Mouse (Mus musculus): ENCODE measurements around the gene Gramd4. TPM values are rescaled to one million over a fixed set of nuclear protein-coding genes. Genes with fewer than 3 reads are reported as not detected.

Gene Gramd4
- polyA plus RNA-seq (2015; fragmentation: Illumina TruSeq; extraction: RNeasy Lipid Tissue Mini Kit (QIAGEN cat#74804); ENCODE audit: low read depth, low replicate concordance), result 26.9 TPM

GRCm38 (mm10) chr15:86057413-86057812, at the start of gene Gramd4:
Gramd4 (plus strand) TSS chr15:86057695.

GRCm38 (mm10) chr15:86033191-86033841, 24.2 kb upstream of the Gramd4 start, which contains the start of gene Celsr1:
Celsr1 (minus strand) TSS chr15:86033777.

GRCm38 (mm10) chr15:86185689-86186569, 128.4 kb downstream of the Gramd4 start, which contains the start of gene Cerk:
Cerk (minus strand) TSS chr15:86186141.

Other genes with a start within 250 kb of the Gramd4 start
- gene Cdpf1, start 246.0 kb upstream of the Gramd4 start, polyA plus RNA-seq (2015; fragmentation: Illumina TruSeq; extraction: RNeasy Lipid Tissue Mini Kit (QIAGEN cat#74804); ENCODE audit: low read depth, low replicate concordance), result 28.3 TPM
- 0.49 TPM for gene Pkdrej, start 236.0 kb upstream of the Gramd4 start, polyA plus RNA-seq (2015; fragmentation: Illumina TruSeq; extraction: RNeasy Lipid Tissue Mini Kit (QIAGEN cat#74804); ENCODE audit: low read depth, low replicate concordance)
- 4.5 TPM for gene Ttc38, start 225.4 kb upstream of the Gramd4 start, polyA plus RNA-seq (2015; fragmentation: Illumina TruSeq; extraction: RNeasy Lipid Tissue Mini Kit (QIAGEN cat#74804); ENCODE audit: low read depth, low replicate concordance)
- gene Gtse1, start 197.9 kb upstream of the Gramd4 start, polyA plus RNA-seq (2015; fragmentation: Illumina TruSeq; extraction: RNeasy Lipid Tissue Mini Kit (QIAGEN cat#74804); ENCODE audit: low read depth, low replicate concordance), result 0.27 TPM
- 28.6 TPM for gene Trmu, start 178.4 kb upstream of the Gramd4 start, polyA plus RNA-seq (2015; fragmentation: Illumina TruSeq; extraction: RNeasy Lipid Tissue Mini Kit (QIAGEN cat#74804); ENCODE audit: low read depth, low replicate concordance)
- 1.8 TPM for gene Celsr1, start 23.9 kb upstream of the Gramd4 start, polyA plus RNA-seq (2015; fragmentation: Illumina TruSeq; extraction: RNeasy Lipid Tissue Mini Kit (QIAGEN cat#74804); ENCODE audit: low read depth, low replicate concordance)
- 43.2 TPM for gene Cerk, start 128.4 kb downstream of the Gramd4 start, polyA plus RNA-seq (2015; fragmentation: Illumina TruSeq; extraction: RNeasy Lipid Tissue Mini Kit (QIAGEN cat#74804); ENCODE audit: low read depth, low replicate concordance)
- gene Tbc1d22a, start 156.8 kb downstream of the Gramd4 start, polyA plus RNA-seq (2015; fragmentation: Illumina TruSeq; extraction: RNeasy Lipid Tissue Mini Kit (QIAGEN cat#74804); ENCODE audit: low read depth, low replicate concordance), result 25.0 TPM